Mouse (Mus musculus) heart, postnatal 0 days (tissue): ENCODE data around the gene Cabp2.

Experiments used
- CTCF ChIP-seq: IDR thresholded peaks from 2 replicates; pipeline ENCODE4 v1.5.1; 2016; ENCODE audit warnings: antibody characterized with exemption, control low read depth, low read depth
- EP300 ChIP-seq: IDR thresholded peaks from 2 replicates; pipeline ENCODE4 v1.6.1; 2016; ENCODE audit warnings: antibody characterized with exemption, low read depth

DNA sequence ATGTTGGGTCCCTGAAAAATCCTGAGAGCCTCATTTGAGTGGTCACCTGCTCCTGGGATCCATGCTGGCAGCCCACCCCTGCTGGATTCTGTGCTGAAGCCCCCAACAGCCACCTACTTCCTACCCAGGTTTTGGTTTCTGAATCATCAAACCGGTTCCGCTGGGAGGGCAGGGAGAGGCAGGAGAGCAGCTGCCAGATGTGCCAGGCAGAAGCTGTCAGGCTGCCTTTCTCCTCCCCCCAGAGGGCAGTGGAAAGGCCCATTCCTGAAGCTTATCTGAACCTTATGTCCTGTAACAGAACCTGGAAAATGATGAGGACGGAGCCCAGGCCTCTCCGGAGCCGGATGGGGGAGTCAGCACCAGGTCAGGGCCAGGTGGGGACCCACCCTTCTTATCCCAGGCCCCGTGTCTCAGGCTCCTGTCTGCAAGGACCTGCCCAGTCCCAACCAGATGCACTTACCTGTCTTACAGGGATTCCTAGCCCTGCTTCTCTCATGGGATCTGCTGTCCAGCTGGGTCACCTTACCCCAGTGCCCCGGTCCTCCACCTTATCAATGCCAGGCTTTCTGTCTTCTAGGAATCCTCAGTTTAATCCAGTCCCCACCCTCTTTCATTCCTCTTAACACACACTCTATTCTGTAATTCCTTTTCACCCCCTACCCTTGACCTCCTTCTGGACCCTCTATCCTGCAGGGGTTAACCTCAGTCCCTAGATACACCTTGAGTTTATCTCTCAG lies 45.5 kb downstream of the Cabp2 start:
- TF ChIP-seq CTCF, result no peak
- TF ChIP-seq EP300, result no peak
